Mouse (Mus musculus) erythroblast, embryonic 14.5 days (primary cell): Measurements from ENCODE around the gene Pias1. TPM values are rescaled to one million over a fixed set of nuclear protein-coding genes. Genes with fewer than 3 reads are reported as not detected.
"Not testable (repeated sequence)": the region's sequence is repeated elsewhere in the genome, so short reads cannot be mapped to it uniquely, and the experiment has no call there.

Source experiments
- H3K27me3 ChIP-seq: 2 replicates; pipeline ENCODE4 v1.6.1; 2012; ENCODE audit warnings: inconsistent platforms; ENCODE audit not compliant: control insufficient read depth
- H3K36me3 ChIP-seq: 2 replicates; pipeline ENCODE4 v1.6.1; 2012; ENCODE audit warnings: mild to moderate bottlenecking, inconsistent platforms; ENCODE audit not compliant: control insufficient read depth
- H3K4me1 ChIP-seq: 2 replicates; pipeline ENCODE4 v1.6.1; 2012; ENCODE audit warnings: inconsistent platforms; ENCODE audit not compliant: control insufficient read depth
- H3K4me3 ChIP-seq: replicated peaks from 2 replicates; pipeline ENCODE3; 2012; ENCODE audit warnings: moderate library complexity, mild to moderate bottlenecking, inconsistent platforms
- H3K9me3 ChIP-seq: 2 replicates; pipeline ENCODE4 v1.6.1; 2012; ENCODE audit warnings: low read length, inconsistent platforms, mixed read lengths; ENCODE audit not compliant: control insufficient read depth
- GATA1 ChIP-seq: IDR thresholded peaks from 2 replicates; pipeline ENCODE4 v1.6.1; 2012; ENCODE audit warnings: low read length, inconsistent platforms, mixed read lengths
- TAL1 ChIP-seq: IDR thresholded peaks from 3 replicates; pipeline ENCODE4 v1.6.1; 2012; ENCODE audit warnings: low read length, inconsistent platforms, mixed read lengths
- polyA plus RNA-seq: library from polyadenylated mRNA; stranded (reverse); fragments of >175 nt; gene quantifications from 2 replicates; pipeline ENCODE4 v1.2.3, GENCODE M21; 2012

The Pias1 gene
- polyA plus RNA-seq, 1 experiment = 0.32 TPM

DNA sequence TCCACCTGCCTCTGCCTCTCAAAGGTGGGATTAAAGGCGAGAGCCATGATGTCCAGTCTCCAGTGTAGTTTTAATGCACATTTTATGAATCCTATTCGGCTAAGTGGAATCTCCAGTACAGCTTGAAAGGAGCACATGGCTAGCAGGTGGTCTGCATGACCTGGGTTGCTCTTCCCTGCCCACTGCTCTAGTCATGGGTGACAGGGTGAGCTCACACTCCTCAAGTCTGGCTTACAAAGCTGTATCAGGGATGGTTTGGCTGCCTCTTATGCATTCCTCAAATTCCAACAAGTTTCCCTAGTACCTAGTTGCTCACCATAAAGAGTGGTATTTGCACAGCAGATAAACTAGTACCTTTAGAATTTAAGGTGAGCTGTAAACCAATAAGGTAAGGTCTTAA is 109.9 kb downstream of the Pias1 start:
- no peak overlapping the region for H3K4me3 ChIP-seq
- TF ChIP-seq GATA1 = no peak
- H3K27me3 ChIP-seq = no peaks in the 10 kb centered on the region
- peaks cover 8% of the 10 kb centered on the region for H3K4me1 ChIP-seq
- H3K9me3 ChIP-seq = no peaks in the 10 kb centered on the region
- H3K36me3 ChIP-seq = peaks cover 41% of the 10 kb centered on the region

GRCm38 (mm10) chr9:62876966-62877616 is 110.6 kb downstream of the Pias1 start:
- Histone ChIP-seq H3K9me3 (no peaks in the 10 kb centered on the region), H3K4me1 (peaks cover 8% of the 10 kb centered on the region), H3K27me3 (no peaks in the 10 kb centered on the region), H3K4me3 (no peak overlapping the region), H3K36me3 (peaks cover 35% of the 10 kb centered on the region)
- TF ChIP-seq GATA1 (no peak), TAL1 (no peak)

DNA sequence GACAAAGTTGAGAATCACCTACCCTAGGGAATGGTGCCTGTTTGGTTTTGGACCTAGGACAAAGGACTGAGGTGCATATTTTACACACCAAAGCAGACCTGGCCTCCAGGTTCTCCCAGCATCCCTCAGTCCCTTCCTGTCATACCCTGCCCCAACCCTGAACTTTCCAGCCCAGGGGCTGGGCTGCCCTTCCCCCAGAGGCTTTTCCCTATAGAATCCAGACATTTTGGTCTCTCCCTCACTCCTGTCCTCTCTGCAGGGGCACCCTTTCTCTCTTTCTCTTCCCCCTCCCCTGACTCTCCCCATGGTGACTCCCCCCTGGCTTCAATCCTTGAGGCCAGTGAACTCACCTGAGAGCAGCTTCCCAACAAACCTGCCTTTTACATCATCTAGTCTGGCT is 117.0 kb downstream of the Pias1 start:
- H3K4me3 ChIP-seq = no peak overlapping the region
- H3K27me3 ChIP-seq = no peaks in the 10 kb centered on the region
- no peaks in the 10 kb centered on the region for H3K4me1 ChIP-seq
- H3K36me3 ChIP-seq = no peaks in the 10 kb centered on the region
- TF ChIP-seq GATA1 (no peak), TAL1 (no peak)
- no peaks in the 10 kb centered on the region for H3K9me3 ChIP-seq

GRCm38 (mm10) chr9:62869236-62869635 is 118.5 kb downstream of the Pias1 start:
- not testable (repeated sequence) for H3K4me3 ChIP-seq, H3K36me3 ChIP-seq, H3K27me3 ChIP-seq

GRCm38 (mm10) chr9:62860866-62861265 is 126.9 kb downstream of the Pias1 start:
- no peak overlapping the region for H3K4me3 ChIP-seq
- TF ChIP-seq TAL1 (no peak), GATA1 (no peak)
- H3K27me3 ChIP-seq = no peaks in the 10 kb centered on the region
- no peaks in the 10 kb centered on the region for H3K9me3 ChIP-seq
- no peaks in the 10 kb centered on the region for H3K4me1 ChIP-seq
- no peaks in the 10 kb centered on the region for H3K36me3 ChIP-seq

More at GRCm38 (mm10) chr9:62869236-62869635, 118.5 kb downstream of the Pias1 start:
- not testable (repeated sequence) for H3K9me3 ChIP-seq, H3K4me1 ChIP-seq

DNA sequence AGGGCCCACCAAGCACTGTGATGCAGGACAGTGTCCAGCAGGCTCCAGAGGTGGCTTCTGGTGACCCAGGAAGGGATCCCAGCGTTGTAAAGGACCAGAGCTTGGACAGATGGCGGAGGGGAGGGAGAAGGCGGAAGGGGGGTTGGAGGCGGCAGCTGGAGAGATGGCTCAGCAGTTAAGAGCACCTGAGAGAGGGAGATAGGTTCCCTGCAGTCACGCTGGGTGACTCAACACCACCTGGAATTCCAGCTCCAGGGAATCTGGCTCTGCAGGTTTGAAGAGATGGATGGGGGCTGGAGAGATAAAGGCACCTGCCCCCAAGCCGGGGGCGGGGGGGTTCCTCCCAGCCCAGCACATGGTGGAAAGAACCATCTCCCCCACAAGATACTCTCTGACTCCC is 127.6 kb downstream of the Pias1 start:
- not testable (repeated sequence) for H3K4me3 ChIP-seq, H3K9me3 ChIP-seq, H3K4me1 ChIP-seq, H3K36me3 ChIP-seq, H3K27me3 ChIP-seq

GRCm38 (mm10) chr9:62858266-62859019 is 129.3 kb downstream of the Pias1 start:
- Histone ChIP-seq H3K4me3 (no peak overlapping the region), H3K4me1 (no peaks in the 10 kb centered on the region), H3K27me3 (no peaks in the 10 kb centered on the region), H3K36me3 (no peaks in the 10 kb centered on the region), H3K9me3 (no peaks in the 10 kb centered on the region)
- TF ChIP-seq GATA1 = no peak
- TF ChIP-seq TAL1 = no peak

DNA sequence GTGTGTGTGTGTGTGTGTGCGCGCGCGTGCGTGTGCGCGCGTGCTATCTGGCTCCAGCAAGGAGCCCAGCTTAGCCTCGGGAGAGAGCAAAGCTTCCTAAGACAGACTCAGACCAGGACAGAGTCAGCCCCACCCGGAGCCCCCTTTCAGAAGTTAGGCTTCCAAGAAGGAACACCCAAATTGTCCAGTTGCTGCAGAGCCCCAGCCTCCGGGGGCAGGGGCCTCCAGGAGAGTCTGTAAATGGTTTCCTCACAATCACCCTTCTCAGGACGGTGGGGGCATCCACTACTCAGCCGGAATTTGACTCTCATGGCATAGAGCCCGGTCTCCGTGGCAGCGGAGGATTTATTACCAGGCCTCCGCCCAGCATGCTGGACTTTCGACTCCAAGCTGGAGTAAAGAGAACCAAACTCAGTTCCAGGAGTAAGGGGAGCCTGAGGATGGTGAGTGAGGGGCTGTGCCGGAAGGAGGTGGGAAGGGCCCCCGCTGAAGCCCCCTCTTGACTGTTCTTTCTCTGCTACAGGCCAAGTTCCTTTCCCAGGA is 129.9 kb downstream of the Pias1 start, which contains the start of gene Calml4:
Calml4 (plus strand) TSS at position 362 of the 543 bp plus-strand sequence.
- H3K4me1 ChIP-seq = no peaks in the 10 kb centered on the region
- H3K9me3 ChIP-seq = no peaks in the 10 kb centered on the region
- no peaks in the 10 kb centered on the region for H3K27me3 ChIP-seq
- H3K4me3 ChIP-seq = no peak within 1 kb of the TSS
- no peaks in the 10 kb centered on the region for H3K36me3 ChIP-seq
- TF ChIP-seq TAL1 (no peak), GATA1 (no peak)

DNA sequence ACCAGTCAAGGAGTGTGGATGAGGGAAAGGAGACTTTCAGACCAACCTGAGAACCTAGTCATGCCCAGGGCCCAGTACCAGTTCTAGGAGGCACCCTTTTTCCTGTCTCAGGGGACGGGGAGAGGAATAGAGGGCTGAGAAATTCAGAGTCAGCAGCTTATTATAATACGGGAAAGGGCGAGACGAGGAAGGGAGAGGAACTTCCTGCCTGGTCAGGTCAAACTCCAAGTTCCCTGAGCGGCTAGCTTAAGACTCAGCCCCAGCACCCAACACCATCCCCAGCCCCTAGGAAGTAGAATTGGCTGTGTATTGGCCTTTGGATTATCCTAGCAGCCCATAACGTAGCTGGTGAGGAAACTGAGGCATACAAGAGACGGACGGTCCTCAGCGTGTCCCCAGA is 130.5 kb downstream of the Pias1 start:
- Histone ChIP-seq H3K27me3 (no peaks in the 10 kb centered on the region), H3K36me3 (no peaks in the 10 kb centered on the region), H3K9me3 (no peaks in the 10 kb centered on the region), H3K4me1 (no peaks in the 10 kb centered on the region), H3K4me3 (no peak overlapping the region)
- TF ChIP-seq TAL1 (no peak), GATA1 (no peak)
